Mouse (Mus musculus) lung, embryonic 16.5 days (tissue): ENCODE measurements around the gene Baiap2l1. TPM values are rescaled to one million over a fixed set of nuclear protein-coding genes. Genes with fewer than 3 reads are reported as not detected.

Experiments
- ATAC-seq: fragments of 200-750 bp; cut with Nextera tagmentation; 2 replicates; pipeline ENCODE4 v1.8.0; 2017; ENCODE audit warnings: low read depth, mild to moderate bottlenecking, moderate library complexity
- H3K27ac ChIP-seq: fragments of 300-500 bp; sonication (generic); 2 replicates; pipeline ENCODE4 v1.5.1; 2014; ENCODE audit warnings: mild to moderate bottlenecking, control low read depth, low read length
- H3K27me3 ChIP-seq: fragments of 300-500 bp; sonication (generic); 2 replicates; pipeline ENCODE4 v1.6.1; 2014; ENCODE audit warnings: low read depth, low read length, mixed read lengths; ENCODE audit not compliant: control insufficient read depth, insufficient read depth
- H3K36me3 ChIP-seq: fragments of 300-500 bp; sonication (generic); 2 replicates; pipeline ENCODE4 v1.6.1; 2014; ENCODE audit warnings: low read length; ENCODE audit not compliant: control insufficient read depth, insufficient read depth
- H3K4me1 ChIP-seq: fragments of 300-500 bp; sonication (generic); replicated peaks from 2 replicates; pipeline ENCODE4 v1.6.1; 2014; ENCODE audit warnings: low read length, mixed read lengths; ENCODE audit not compliant: control insufficient read depth, insufficient read depth
- H3K4me2 ChIP-seq: fragments of 300-500 bp; sonication (generic); 2 replicates; pipeline ENCODE4 v1.6.1; 2014; ENCODE audit warnings: low read depth, low read length, control low read depth
- H3K4me3 ChIP-seq: fragments of 300-500 bp; sonication (generic); 2 replicates; pipeline ENCODE4 v1.5.1; 2014; ENCODE audit warnings: mild to moderate bottlenecking, low read length, control low read depth
- H3K9ac ChIP-seq: fragments of 300-500 bp; sonication (generic); 2 replicates; pipeline ENCODE4 v1.6.1; 2014; ENCODE audit warnings: low read length, control low read depth
- H3K9me3 ChIP-seq: fragments of 300-500 bp; sonication (generic); 2 replicates; pipeline ENCODE4 v1.6.1; 2016; ENCODE audit warnings: low read length; ENCODE audit not compliant: control insufficient read depth
- WGBS: fragments of 180-500 bp; shearing (Covaris S2); extraction: QIAGEN DNeasy Blood & Tissue Kit; methylation state at CpG from one replicate; pipeline ENCODE4 v1.1.7; 2014; 5-methylcytosine and 5-hydroxymethylcytosine counted together
- polyA plus RNA-seq: library from polyadenylated mRNA; unstranded; fragments of >200 nt; fragmentation: Nextera tagmentation; extraction: Ambion mirVana; gene quantifications from 2 replicates; pipeline ENCODE4 v1.2.1, GENCODE M21; 2015

The Baiap2l1 gene
- polyA plus RNA-seq, 1 experiment from 2014 or later, result 12.2 TPM

DNA sequence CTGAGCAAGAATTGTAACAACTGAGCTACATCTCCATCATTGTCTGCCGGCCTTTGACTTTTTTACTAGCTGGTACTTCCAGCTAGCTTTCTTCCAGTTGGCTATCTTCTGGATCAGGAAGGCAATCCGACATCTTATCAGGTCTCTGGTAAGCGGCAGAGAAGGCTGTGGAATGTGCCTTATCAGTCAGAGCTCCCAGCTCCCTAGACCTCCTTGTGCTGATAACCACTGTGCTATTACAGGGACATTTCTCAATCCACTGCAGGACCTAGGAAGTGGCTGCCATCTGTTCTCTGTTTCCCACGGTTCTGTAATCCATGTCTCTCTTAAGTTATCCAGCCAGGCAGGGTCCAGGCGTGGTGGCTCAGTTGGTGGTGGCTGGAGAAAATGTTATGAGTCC, 86.1 kb downstream of the Baiap2l1 start:
- peaks cover 13% of the 10 kb centered on the region for H3K4me1 ChIP-seq
- H3K9me3 ChIP-seq, result no peaks in the 10 kb centered on the region
- H3K9ac ChIP-seq, result no peak overlapping the region
- no peak overlapping the region for H3K4me2 ChIP-seq
- no peaks in the 10 kb centered on the region for H3K27me3 ChIP-seq
- no peak overlapping the region for H3K4me3 ChIP-seq
- ATAC-seq, result 0 out of 2 replicates have a peak, but pooled peaks have one; percentile 18
- H3K27ac ChIP-seq, result peak overlapping the region; percentile 28; the same call in 1 of the 2 replicates
- WGBS, result 16% methylated on average over 5 of the region's 5 CpGs
- H3K36me3 ChIP-seq, result peaks cover 2% of the 10 kb centered on the region; the same call in 1 of the 2 replicates

DNA sequence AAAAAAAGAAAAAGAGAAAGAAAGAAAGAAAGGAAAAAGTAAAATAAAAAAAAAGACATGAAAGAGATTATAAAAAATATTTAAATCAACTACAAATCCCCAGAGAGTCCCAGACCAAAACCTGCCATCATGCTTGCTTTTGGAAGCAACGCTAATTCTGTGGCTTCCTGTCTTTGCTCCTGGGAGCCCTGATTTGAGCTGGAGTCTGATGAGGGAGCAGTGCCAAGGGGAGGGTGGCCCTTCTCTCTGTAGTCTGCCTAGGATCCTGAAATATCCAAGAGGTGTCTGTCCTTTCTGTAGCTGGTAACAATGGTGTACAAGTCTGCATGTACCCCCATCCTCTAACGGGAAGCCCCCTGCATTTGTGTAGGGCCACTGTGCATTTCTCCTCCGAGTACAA, 86.8 kb downstream of the Baiap2l1 start:
- no peak for ATAC-seq
- H3K4me3 ChIP-seq, result no peak overlapping the region
- H3K9ac ChIP-seq, result no peak overlapping the region
- peaks cover 13% of the 10 kb centered on the region for H3K4me1 ChIP-seq
- H3K9me3 ChIP-seq, result no peaks in the 10 kb centered on the region
- H3K27ac ChIP-seq, result no peak overlapping the region
- H3K27me3 ChIP-seq, result no peaks in the 10 kb centered on the region
- H3K4me2 ChIP-seq, result no peak overlapping the region
- 67% methylated on average over 3 of the region's 3 CpGs for WGBS
- peaks cover 3% of the 10 kb centered on the region for H3K36me3 ChIP-seq

DNA sequence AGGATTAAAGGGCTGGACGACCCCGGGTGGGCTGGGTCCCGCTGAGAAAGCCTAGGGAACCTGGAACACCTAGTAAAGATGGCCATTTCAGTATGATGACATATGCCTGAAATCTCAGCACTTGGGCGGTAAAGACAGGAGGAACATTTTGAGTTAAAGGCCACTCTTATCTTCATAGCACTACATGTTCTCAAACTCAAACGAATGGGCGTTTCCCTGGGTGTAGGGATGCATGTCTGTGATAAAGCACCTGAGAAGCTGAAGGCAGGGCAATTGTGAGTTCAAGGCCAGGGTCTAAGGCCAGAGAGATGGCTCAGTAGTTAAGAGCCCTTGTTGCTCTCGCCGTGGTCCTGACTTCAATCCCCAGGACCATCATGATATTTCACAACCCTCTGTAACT, 87.5 kb downstream of the Baiap2l1 start:
- Histone ChIP-seq H3K36me3 (peaks cover 5% of the 10 kb centered on the region), H3K4me2 (no peak overlapping the region), H3K4me3 (no peak overlapping the region), H3K27me3 (no peaks in the 10 kb centered on the region), H3K27ac (no peak overlapping the region), H3K4me1 (peaks cover 13% of the 10 kb centered on the region), H3K9me3 (no peaks in the 10 kb centered on the region), H3K9ac (no peak overlapping the region)
- no peak for ATAC-seq
- WGBS, result 86% methylated on average over 8 of the region's 8 CpGs

DNA sequence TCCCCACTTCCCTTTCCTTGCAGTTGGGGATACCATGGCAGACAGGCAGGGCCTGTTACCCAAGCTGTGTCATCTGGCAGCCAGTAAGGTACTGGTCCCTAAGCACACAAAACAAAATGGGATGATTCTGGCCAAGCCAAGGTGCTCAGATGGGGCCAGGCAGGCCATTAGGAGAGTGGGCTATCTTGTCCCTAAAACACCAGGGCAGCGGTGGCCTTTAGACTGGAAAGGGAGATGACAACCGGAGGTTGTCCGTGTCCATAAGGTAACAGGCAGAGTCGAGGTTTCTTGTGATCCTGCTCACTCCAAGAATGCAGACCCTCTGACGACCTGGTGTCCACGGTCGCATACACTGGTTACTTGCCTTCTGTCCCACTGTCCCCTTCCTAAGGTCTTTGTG, 88.0 kb downstream of the Baiap2l1 start:
- H3K9ac ChIP-seq, result no peak overlapping the region
- no peaks in the 10 kb centered on the region for H3K9me3 ChIP-seq
- peaks cover 12% of the 10 kb centered on the region for H3K4me1 ChIP-seq
- H3K4me2 ChIP-seq, result no peak overlapping the region
- 84% methylated on average over 7 of the region's 7 CpGs for WGBS
- no peak for ATAC-seq
- no peak overlapping the region for H3K27ac ChIP-seq
- no peaks in the 10 kb centered on the region for H3K27me3 ChIP-seq
- H3K36me3 ChIP-seq, result peaks cover 8% of the 10 kb centered on the region
- no peak overlapping the region for H3K4me3 ChIP-seq

DNA sequence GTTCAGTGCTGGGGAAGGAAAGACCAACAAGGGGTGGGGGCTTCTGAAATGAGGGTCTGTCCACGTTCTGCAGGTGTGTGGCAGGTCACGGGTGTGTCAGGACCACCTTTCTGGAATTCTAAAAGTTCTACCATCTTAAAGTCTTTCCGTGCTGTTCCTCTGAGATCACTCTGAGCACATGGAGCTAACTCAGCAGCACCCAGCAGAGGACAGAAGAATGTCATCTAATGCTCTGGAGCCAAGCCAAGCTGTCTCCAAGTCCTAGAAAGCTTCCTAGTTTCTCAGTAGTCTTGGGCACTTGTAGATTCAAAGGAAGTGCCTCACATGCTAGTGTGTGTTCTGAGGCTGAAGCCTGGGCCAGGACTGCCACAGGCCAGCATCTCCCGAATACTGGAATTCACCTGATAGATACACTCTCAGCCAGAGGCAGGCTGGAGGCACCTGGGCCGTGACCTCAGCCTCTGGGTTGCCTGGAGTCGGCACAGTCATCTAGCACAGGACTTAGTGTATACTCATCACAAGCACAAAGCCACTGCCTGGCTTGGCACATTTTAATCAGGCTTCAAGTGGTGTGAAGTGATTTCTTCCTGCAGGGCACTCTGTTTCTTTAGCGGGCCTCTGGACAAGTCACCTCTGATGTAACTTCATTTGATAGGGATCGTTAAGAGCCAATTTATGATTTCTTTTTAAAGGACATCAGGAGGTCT, 90.2 kb downstream of the Baiap2l1 start:
- Histone ChIP-seq H3K9ac (no peak overlapping the region), H3K4me3 (no peak overlapping the region), H3K27me3 (no peaks in the 10 kb centered on the region), H3K36me3 (peaks cover 16% of the 10 kb centered on the region), H3K4me1 (peaks cover 12% of the 10 kb centered on the region), H3K9me3 (no peaks in the 10 kb centered on the region), H3K4me2 (no peak overlapping the region), H3K27ac (peak overlapping the region; percentile 47; the same call in 1 of the 2 replicates)
- 47% methylated on average over 8 of the region's 8 CpGs for WGBS
- peak; percentile 34; the same call in 1 of the 2 replicates for ATAC-seq

DNA sequence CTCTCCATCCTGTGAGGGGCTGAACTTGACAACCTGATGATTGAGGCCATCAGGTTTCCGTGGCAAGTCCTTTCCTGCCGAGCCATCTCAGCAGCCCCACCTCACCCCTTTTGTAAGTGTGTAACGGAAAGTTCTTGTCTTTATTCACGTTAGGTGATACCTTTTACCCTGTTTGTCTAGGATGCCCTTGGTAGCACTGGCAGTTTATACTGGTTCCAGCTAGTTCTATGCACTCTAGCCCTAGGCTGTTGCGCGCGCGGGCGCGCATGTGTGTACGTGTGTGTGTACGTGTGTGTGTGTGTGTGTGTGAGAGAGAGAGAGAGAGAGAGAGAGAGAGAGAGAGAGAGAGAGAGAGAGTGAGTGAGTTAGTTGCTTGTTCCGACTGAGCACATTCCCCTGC, 94.4 kb downstream of the Baiap2l1 start:
- H3K27ac ChIP-seq, result peak overlapping the region; percentile 28
- H3K9me3 ChIP-seq, result no peaks in the 10 kb centered on the region
- 64% methylated on average over 13 of the region's 13 CpGs for WGBS
- no peak overlapping the region for H3K9ac ChIP-seq
- ATAC-seq, result 0 out of 2 replicates have a peak, but pooled peaks have one; percentile 3
- H3K36me3 ChIP-seq, result peaks cover 20% of the 10 kb centered on the region
- H3K4me1 ChIP-seq, result peaks cover 44% of the 10 kb centered on the region
- no peak overlapping the region for H3K4me2 ChIP-seq
- H3K4me3 ChIP-seq, result no peak overlapping the region
- H3K27me3 ChIP-seq, result no peaks in the 10 kb centered on the region

DNA sequence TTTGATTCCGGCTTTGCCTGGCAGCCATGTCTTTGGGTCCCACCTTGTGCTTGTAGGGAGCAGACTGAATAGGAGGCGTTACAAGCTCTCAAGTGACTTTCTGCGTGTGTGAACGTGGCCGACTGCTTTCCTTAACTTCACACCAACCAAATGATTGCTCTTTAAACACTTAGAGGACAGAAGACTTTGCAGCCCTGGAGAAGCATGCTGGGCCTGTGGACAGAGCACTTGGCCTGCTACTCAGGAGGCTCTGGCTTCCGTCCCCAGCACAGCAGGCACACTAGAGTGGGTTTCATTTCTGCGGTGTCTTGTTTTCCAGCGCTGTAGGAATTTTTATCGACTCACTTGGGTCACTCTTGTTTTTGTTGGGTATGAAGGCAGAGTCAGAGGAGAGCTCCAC, 94.8 kb downstream of the Baiap2l1 start:
- peak overlapping the region; percentile 28 for H3K27ac ChIP-seq
- no peak overlapping the region for H3K4me3 ChIP-seq
- H3K4me2 ChIP-seq, result no peak overlapping the region
- WGBS, result 46% methylated on average over 9 of the region's 9 CpGs
- H3K4me1 ChIP-seq, result peaks cover 49% of the 10 kb centered on the region
- H3K36me3 ChIP-seq, result peaks cover 20% of the 10 kb centered on the region
- peak; percentile 57 for ATAC-seq
- no peak overlapping the region for H3K9ac ChIP-seq
- no peaks in the 10 kb centered on the region for H3K27me3 ChIP-seq
- H3K9me3 ChIP-seq, result no peaks in the 10 kb centered on the region

DNA sequence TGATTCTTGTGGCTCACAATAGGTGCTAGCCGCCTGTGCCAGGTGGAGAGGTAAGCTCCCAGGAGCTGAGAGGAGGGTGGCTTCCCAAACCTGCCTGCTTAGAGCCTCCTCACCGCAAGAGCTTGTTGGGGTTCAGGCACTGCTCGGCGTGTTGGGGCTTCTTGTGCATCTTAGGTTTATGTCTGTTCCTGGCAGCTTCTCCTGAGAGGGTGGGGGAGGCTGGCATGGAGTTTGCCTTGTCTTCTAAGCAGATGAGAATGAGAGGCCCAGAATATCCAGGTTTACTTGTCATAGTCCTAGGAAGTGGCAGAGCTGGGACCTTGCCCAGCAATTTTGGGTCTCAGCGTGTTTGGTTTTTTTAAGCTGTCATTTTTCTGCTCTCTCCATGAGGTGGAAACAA, 96.1 kb downstream of the Baiap2l1 start:
- Histone ChIP-seq H3K4me2 (no peak overlapping the region), H3K9me3 (no peaks in the 10 kb centered on the region), H3K4me1 (peaks cover 53% of the 10 kb centered on the region), H3K9ac (no peak overlapping the region), H3K36me3 (peaks cover 20% of the 10 kb centered on the region), H3K27me3 (no peaks in the 10 kb centered on the region), H3K4me3 (no peak overlapping the region), H3K27ac (peak overlapping the region; percentile 31; the same call in 1 of the 2 replicates)
- ATAC-seq, result no peak
- 75% methylated on average over 5 of the region's 5 CpGs for WGBS

DNA sequence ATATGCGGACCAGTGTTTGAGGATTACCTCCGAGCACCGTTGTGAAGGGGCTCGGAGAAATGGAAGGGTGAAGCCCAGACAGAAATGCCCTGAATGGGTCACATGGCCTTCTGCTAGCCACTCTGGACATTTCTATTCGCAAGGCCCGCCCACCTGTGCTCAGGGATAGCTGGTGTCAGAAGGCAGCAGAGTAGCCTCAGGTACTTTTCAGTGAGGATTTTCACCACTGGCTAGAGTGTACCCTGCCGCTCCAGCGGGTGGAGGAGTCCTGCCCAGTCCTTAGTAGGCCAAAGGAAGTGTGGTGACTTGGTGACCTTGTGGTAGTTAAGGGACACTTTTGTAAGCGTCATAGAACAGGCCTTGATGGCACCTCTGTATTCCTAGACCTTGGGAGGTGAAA, 96.6 kb downstream of the Baiap2l1 start:
- no peak overlapping the region for H3K4me2 ChIP-seq
- WGBS, result 74% methylated on average over 9 of the region's 9 CpGs
- no peaks in the 10 kb centered on the region for H3K27me3 ChIP-seq
- H3K27ac ChIP-seq, result no peak overlapping the region
- H3K9me3 ChIP-seq, result no peaks in the 10 kb centered on the region
- H3K36me3 ChIP-seq, result peaks cover 20% of the 10 kb centered on the region
- ATAC-seq, result no peak
- H3K4me1 ChIP-seq, result peaks cover 56% of the 10 kb centered on the region
- no peak overlapping the region for H3K9ac ChIP-seq
- H3K4me3 ChIP-seq, result no peak overlapping the region
